Mouse (Mus musculus) retina, adult 2 months (tissue): ENCODE results near the gene Man2a1.

ENCODE experiments used
- DNase-seq: peaks from one replicate; pipeline ENCODE4 v3.0.0-alpha.2; 2012; ENCODE audit warnings: low read depth, low spot score

Gene Man2a1

DNA sequence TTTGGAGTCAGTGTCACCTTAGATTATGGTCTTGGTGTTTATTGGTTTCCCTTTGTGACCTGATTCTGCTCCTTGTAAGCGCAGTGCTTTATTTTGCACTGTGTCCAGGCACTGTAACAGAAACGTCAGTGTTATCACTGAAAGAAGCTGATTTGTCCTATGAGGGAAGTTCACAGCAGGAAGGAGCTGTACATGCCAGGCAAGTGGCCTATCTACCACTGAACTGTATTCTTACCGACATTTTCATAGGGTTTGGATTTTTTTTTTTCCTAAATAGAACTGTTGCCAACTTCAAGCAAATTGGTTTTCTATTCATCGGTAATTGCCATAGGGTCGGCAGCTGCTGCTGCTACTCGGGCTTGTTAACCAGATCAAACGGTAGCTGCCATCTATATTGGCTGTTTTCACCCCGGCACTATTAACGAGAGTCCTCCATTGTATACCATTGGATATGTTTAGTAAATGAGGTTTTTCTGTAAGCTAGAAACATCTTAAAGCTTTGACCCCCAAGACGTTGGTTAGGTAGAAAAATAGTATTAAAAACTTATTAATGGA is 96.8 kb downstream of the Man2a1 start:
- DNase-seq: no peak

DNA sequence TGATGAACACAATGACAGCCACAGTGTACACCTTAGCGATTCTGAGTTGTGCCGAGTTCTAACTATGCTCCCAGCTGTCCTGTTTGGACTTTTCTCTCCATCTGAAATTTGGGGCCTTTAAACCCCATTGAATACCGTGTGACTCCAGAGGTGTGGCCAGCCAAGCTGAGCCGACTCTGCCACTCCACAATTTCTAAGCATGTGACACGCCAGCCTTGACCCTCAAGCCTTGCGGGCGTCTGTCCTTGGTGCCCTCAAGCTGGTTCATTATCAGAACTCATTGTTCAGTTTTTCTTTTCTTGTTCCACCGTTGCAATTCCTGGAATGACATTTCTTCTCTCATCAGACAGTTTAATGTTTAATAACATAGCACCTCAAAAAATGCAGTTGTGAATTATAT is 98.0 kb downstream of the Man2a1 start:
- no peak for DNase-seq

DNA sequence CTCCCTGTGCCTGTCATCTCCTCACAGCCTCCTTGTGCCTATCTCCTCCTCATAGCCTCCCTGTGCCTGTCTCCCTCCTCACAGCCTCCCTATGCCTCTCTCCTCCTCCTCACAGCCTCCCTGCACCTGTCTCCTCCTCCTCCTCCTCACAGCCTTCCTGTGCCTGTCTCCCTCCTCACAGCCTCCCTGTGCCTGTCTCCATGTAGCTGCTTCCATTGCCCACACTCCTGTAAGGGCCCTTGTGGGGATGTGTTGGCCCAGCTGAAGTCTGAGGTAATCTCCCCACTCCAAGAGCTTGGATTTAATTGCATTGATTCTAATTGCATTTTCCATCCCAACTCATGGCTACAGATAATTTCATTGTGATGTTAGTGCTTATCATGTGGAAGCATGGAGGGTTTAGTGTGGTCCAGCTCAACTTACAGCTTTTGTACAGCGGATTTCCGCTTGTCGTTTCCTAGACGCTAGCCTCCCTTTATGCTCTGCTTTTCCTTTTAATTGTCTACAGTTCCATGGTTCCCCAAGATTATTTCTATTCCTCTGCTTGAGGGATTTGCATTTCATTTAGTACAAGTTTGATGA is 103.2 kb downstream of the Man2a1 start:
- DNase-seq: no peak

DNA sequence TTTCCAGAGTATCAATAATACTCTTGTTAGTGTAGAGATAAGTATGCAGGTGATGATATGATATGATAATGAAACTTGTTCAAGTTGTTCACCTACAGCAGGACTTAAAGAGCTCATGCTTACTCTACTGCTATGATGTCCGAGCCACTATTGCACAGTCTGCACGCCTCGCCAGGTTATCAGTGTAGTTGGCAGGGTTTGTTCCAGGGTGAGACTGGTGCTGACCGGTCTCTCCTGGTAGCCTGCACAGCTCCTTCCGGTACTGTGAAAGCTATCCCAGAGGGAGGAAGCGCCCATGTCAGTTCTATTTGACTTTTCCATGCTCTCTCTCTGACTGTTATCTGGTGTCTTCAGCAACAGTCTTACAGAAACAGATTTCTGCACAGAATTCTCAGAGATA is 107.0 kb downstream of the Man2a1 start:
- no peak for DNase-seq

DNA sequence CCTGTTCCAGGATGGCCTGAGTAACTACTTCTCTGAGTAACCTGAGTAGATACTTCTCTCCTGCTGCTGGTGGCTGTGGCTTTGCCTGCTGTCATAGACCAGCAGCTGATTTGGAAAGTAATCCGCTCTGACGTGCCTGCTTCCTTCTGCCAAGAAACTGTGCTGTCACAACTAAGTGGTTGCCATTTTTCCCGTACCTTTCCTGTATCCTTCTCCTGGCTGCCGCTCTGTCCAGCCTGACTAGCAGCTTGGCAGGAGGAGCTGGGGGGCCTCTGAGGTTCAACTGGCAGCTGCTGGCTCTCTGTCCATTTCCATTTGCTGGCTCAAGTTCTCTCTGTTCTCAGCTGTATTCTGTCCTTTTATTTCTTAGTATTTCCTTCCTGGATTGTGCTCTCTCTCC is 115.8 kb downstream of the Man2a1 start:
- no peak for DNase-seq

DNA sequence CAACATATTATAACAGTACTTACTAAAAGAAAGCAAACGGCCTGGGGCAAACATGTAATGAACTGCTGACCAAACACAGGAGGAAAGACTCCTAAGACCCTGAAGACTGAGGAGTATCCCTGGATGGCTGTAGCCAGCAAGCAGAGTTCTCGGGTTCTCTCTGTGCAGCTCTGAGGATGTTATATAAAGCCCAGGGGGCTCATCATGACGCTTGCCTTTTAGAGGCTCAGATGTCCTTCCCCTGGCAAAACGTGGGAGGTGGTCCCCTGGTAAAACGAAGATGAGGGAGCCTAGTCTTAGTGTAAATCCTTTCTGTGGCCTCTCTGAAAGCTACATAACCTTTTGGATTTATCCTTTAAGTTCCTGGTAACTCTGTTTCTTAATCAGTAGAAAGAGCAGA is 119.2 kb downstream of the Man2a1 start:
- no peak for DNase-seq

DNA sequence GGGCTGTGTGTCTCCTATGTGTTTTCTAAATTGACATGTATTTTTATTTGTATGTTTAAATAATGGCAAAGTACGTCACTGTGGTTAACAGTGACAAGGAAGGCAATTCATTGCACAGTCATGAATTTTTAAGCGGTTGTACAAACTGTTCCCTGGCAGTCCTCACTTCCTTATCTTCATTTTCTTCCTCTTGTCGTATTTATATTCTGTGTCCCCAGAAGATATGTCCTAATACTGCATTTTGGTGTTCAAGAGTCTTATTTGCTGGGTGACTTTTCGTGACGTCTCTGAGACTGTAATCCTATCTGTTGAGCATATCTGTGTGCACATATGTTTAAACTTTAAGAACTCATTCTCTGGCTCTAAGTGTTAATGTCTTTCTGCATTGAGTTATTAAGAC is 120.6 kb downstream of the Man2a1 start:
- DNase-seq: no peak

DNA sequence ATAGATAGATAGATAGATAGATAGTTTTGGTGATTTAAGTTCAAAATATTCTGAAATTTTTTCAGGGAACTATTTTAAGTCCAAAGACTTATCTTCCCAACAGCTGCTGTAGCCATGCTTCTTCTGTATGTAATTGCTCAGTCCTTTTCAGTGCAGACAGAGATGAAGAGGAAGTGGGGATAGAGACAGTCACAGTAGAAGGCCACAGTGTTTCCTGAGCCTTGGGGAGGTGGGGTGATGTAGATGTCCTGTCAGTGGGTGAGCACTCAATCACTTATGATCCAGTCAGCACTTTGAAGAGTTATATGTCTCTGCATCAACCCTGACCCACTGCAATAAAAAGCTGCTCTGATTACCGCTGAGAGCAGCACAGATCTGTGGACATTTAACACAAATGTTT is 122.6 kb downstream of the Man2a1 start:
- DNase-seq: no peak

DNA sequence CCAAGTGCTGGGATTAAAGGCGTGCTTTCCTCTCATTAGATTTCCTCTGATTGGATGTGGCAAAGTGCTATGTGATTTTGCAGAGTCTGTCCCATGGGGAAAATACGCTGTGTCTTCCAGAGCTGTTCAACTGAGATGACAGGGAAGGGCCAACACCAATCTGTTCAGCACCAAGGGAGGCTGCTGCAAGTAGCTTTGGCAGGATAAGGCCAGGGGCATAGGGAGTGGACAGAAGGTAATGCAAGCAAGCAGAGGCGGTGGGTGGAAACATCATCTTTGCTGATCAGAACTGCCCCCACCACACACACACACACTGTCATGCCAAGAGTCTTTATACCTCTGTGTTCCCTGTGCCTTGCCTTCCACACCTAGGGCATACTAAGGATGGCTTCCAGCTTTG is 124.7 kb downstream of the Man2a1 start:
- no peak for DNase-seq

DNA sequence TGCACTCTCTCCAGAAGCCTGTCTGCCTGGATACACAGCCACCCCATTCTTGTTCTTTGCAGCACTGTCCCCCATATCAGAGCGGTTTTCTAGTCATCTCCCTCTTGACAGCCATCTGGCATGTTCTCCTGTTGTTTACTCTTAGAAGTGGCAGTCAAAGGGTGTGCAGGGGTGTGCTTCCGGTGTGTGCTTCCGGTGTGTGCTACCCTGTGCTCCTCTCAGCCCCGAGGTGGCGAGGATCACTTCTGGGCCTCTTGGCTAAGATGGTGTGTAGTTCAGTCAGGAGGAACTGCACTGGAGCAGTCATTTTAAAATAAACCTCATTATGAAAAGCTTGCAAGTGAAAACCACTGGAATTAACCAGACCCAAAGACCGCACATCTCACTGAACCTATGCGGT is 125.5 kb downstream of the Man2a1 start:
- no peak for DNase-seq

DNA sequence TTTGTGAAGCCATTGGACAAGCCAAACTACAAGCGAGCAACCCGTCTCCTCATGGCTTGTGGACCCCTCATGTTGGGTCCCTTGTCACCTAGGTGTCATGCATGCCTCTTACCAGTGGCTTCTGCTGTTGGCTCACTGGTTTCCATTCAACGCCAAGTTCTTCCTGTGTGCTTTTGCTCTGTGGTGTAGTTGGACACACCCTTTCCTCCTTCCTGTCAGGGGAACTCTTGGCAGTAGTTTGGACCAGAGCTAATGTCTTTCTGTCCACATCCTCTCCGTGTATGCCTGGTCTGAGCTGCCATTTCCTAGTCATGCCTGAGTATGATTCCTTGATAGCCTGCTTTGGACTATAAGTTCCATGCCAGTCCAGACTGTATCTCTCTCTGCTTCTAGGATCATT is 135.0 kb downstream of the Man2a1 start:
- DNase-seq: no peak

DNA sequence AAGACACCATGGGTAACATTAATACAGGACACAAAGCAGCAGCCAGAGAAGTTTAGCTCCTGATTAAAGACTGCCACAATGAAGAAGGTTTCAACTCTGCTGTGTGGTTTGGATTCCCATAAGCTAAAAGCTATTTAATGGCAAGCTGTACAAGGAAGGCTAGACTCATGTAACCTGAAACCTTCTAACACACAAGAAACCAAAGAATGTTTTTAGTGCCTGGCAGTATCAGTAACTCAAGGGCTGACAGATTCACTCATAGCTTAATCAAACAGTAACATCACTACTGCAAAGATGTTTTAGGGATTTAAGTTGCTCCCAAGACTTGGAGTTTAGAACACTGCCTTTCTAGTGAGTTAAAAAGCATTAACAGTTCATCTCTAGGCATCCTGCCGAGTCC is 137.4 kb downstream of the Man2a1 start:
- DNase-seq: no peak

DNA sequence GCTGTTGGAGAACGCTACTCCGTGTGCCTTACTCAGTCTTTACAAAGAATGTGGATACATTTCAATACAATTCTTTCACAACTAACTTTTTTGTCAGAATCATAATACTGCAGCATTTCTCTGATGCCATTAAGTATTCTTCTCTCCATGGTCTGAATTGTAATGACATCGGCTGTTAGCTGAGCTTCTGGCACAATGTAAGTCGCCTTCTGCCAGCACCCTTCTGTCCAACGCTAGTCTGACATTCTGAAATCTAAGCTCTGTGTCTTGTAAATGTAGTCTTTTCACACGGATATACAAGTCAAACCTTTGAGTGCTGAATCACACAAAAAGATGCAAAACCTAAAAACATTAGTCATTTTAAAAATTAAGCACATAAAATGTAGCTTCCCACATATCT is 138.6 kb downstream of the Man2a1 start:
- no peak for DNase-seq

DNA sequence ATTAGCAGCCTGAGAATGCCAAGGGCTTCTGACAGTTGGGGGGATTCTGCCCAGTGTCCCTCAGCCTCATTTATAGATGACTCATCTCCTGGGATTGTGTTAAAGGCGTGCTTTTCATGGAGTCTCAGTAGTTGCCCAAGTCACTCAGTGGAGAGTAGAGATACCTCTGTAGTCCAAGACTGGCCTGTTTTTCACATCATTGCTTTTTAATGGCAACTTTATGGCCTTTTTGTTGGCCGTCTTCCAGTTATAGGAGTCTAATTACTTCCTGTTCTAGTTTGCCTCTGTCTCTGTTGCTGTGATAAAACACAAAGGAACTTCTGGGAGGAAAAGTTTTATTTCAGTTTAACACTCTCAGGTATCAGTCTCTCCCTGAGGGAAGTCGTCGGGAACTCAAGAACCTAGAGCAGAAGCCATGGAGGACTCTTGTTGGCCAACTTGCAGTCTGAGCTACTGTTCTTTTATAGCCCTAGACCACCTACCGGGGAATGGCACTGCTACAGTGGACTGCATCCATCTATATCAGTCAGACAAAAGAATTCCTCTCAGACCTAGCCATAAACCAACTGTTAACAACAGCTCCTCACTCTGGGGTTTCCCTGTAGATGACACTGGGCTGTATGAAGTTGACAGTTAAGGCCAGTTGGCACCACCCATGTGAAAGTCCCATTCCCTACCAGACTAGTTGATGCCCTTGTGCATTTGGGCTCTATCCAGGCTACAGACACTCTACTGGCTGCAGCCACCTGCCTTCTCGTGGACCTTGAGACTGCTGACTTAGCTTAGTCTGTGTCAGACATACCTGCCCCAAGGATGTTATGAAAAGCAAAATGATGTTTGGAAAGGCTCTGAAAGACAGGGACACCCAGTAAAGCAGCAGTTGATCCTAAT is 142.4 kb downstream of the Man2a1 start:
- DNase-seq: no peak

DNA sequence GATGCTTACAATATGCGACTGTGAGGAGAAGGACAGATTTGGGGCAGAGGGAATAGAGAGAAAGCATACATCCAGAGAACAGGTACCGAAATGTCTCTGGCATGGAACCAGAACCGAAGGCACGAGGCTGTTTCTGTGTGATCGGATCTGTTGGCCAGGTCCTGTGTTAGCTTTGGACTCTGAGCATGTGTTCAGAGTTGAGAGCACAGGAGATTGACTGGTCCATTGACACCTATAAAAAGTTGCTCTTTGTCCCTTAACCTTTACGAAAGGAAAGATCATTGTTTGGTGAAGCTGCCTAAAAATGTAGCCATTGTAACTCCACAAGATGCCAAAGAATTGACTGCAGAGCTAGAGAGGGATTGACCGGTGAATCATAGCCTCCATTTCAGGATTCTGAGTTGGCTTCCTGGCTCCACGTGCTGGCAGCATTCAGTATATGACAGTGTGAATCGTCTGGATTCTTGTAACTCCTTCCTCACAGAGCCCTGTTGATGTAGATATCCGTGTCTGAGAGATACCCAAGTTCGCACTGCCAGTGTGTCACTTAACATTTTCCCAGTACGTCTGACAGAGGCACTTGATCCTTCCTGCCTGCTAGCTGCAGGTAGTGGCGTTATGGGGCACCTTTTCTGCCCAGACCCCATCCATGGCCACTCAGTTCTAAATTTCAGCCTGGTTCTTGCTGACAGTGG is 143.2 kb downstream of the Man2a1 start:
- no peak for DNase-seq

DNA sequence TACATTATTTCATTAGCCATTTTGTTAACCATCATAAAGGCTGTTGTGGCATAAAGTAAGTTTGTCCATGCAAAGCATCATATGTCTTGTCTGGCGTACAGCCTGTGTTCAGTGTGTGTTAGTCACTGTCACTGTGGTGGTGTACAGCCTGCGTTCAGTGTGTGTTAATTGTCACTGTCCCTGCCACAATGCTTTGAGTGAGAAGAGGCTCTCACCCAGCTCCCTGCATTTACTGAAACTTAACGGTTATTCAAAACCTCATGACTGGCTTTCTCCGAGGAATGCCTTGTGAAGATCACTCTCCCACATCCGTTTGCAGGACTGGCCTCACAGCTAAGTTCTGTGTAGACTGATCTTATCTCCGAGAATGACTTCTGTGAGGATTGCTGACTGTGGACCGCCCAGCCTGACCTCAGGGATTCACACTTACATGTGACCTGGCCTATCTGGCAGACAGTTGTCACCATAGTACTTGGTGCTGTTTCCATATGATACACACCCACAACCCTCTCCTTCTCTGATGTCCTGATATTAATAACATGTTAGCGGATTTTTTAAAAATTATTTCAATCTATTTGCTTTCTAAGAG is 146.2 kb downstream of the Man2a1 start:
- no peak for DNase-seq

DNA sequence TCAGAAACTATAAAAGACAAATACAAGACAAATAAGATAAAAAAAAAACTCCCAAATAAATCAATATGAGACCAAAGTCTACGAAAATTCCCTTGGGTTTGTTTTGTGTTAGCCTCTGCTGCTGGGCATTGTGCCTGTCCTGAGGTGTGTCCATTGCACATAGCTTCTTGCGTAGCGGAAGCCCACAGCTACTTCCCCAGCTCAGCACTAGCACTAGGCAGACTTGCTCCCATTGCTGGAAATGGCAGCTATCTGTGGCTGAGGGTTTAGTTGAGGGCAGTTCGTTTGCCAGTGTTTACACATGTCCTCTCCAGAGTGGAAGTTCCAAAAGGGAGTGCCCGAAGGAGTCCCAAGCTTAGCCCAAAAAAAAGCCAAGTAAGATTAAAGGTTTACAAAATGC is 146.9 kb downstream of the Man2a1 start:
- no peak for DNase-seq

DNA sequence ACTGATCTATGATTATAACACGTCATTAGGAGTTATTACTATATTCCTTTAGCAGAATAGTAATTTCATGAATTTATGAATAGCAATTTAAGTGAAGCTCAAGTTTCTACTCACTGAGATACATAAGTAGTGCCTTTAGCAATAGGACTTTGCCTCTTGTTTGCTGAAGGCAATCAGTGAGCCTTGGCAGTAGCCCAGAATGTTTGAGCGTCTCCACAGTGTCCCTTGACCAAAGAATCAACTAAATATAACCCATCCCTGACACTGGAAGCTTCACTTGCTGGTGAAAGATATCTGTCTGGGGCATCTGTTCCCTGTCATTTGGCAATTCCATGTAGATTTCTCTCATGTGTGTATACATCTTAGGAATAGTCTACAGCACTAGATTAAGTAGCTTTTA is 147.6 kb downstream of the Man2a1 start:
- DNase-seq: no peak

DNA sequence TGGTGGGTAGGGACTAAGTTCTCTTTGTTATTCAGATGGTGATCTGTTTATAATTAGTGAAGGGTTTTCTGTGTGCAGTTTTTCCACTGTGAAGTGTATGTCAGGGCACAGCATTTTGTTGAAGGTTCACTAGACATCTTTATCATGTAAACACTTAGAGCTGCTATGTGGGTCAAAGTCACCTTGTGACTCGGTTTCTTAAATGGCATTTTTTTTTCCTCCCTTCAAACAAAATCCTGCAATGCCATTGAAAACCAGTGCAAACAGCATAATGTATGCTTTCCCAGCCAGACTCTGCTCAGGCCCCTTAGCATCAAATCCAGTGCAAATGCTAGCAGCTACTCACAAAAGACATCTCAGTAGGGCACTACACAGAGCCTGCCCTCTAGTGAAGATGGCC is 148.6 kb downstream of the Man2a1 start:
- no peak for DNase-seq

DNA sequence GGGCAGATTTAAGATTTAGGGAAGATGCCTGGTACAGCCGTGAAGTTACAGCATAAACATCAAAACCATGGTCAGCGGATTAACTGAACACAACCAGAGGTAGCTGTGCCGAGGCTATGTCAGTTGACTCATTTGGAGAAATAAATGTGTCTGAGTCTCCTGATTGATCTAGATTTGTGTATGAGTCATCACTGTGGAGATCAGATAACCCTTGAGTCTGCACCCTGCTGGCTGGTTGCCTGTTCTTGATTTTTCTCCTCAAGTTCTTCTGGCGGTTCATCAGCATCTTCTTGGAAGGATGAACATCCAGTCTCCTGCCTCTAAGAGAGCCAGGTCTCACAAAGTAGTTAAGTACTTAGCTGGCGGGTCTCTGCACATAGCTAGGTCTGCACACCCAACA is 150.7 kb downstream of the Man2a1 start:
- no peak for DNase-seq

DNA sequence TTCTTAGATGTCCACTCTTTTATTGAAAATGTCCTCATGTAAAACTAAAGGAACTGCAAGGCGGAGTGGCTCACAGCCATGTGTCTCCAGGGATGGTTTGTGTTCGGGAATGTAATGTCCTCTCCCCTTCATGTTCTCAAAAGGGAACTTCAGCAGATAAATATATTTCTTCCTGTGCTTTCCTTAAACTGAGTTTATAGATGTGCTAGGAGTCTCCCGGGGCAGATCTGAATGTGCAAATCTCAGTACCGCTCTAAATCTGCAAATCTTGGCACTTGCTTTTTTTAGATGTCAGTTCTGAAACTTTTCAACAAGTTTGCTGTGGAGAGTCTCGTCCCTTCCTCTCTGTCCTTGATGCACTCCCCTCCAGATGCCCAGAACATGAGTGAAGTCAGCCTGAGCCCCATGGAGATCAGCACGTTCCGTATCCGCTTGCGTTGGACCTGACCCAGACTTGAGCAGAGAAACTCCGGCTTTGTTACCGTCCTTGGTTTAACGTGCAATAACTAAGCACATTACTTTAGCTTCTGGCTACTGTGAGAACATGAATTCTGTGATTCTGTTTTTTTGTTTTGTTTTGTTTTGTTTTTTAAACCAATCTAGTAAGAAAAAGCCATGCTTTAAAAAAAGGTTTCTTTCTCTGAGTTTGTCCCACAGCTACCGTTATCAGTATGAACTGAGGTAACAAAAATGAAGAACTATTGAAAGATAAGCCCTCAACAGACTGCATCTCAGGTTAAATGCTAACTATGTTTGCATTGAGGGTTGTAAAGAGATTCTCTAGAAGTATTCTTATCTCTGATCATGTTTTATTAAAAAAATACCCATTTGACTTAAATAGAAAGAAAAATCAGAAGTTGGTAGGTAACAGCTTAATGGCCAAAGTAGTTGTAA is 151.8 kb downstream of the Man2a1 start:
- DNase-seq: no peak
